Mouse (Mus musculus): Measurements from ENCODE around the gene Ly6g6d. TPM values are rescaled to one million over a fixed set of nuclear protein-coding genes. Genes with fewer than 3 reads are reported as not detected.
A peak's percentile ranks its signal among the peaks of the same experiment; 100 is the strongest.

Gene Ly6g6d
- polyA plus RNA-seq, 1 experiment from 2014 or later, result 1.1 TPM

- no peak overlapping the region for H3K27ac ChIP-seq
- H3K9ac ChIP-seq, result no peak overlapping the region
- no peak overlapping the region for H3K4me3 ChIP-seq
- H3K4me1 ChIP-seq, result no peaks in the 10 kb centered on the region
- H3K9me3 ChIP-seq, result no peaks in the 10 kb centered on the region
- no peak for ATAC-seq (ENCODE audit: insufficient number of reproducible peaks, low FRiP score, low TSS enrichment, low read depth)
- no peaks in the 10 kb centered on the region for H3K27me3 ChIP-seq
- H3K36me3 ChIP-seq, result peaks cover 29% of the 10 kb centered on the region
- H3K4me2 ChIP-seq, result no peak overlapping the region
- WGBS, result 81% methylated on average over 9 of the region's 9 CpGs
Observed at GRCm38 (mm10) chr17:35111774-35112173, 33.9 kb upstream of the Ly6g6d start.

- WGBS, result 81% methylated on average over 6 of the region's 6 CpGs
- H3K4me1 ChIP-seq, result peaks cover 7% of the 10 kb centered on the region; the same call in 1 of the 2 replicates
- no peak for ATAC-seq (ENCODE audit: insufficient number of reproducible peaks, low FRiP score, low TSS enrichment, low read depth)
Observed at GRCm38 (mm10) chr17:35108097-35108496, 30.2 kb upstream of the Ly6g6d start, which contains the start of gene Ly6g5c. Gene Ly6g5c (plus strand): TSS chr17:35108279.

GRCm38 (mm10) chr17:35106522-35106921, 28.7 kb upstream of the Ly6g6d start:
- no peak overlapping the region for H3K4me2 ChIP-seq
- 60% methylated on average over 3 of the region's 3 CpGs for WGBS
- ATAC-seq (ENCODE audit: insufficient number of reproducible peaks, low FRiP score, low TSS enrichment, low read depth), result no peak
- H3K4me3 ChIP-seq, result no peak overlapping the region
- H3K9ac ChIP-seq, result no peak overlapping the region
- peaks cover 7% of the 10 kb centered on the region; the same call in 1 of the 2 replicates for H3K4me1 ChIP-seq
- H3K27me3 ChIP-seq, result no peaks in the 10 kb centered on the region
- H3K9me3 ChIP-seq, result no peaks in the 10 kb centered on the region
- no peak overlapping the region for H3K27ac ChIP-seq
- peaks cover 28% of the 10 kb centered on the region for H3K36me3 ChIP-seq

More at GRCm38 (mm10) chr17:35108097-35108496, 30.2 kb upstream of the Ly6g6d start, which contains the start of gene Ly6g5c:
- Histone ChIP-seq H3K36me3 (peaks cover 13% of the 10 kb centered on the region), H3K9me3 (no peaks in the 10 kb centered on the region), H3K9ac (no peak within 1 kb of the TSS), H3K4me2 (no peak within 1 kb of the TSS), H3K27ac (no peak within 1 kb of the TSS), H3K4me3 (no peak within 1 kb of the TSS), H3K27me3 (no peaks in the 10 kb centered on the region)

DNA sequence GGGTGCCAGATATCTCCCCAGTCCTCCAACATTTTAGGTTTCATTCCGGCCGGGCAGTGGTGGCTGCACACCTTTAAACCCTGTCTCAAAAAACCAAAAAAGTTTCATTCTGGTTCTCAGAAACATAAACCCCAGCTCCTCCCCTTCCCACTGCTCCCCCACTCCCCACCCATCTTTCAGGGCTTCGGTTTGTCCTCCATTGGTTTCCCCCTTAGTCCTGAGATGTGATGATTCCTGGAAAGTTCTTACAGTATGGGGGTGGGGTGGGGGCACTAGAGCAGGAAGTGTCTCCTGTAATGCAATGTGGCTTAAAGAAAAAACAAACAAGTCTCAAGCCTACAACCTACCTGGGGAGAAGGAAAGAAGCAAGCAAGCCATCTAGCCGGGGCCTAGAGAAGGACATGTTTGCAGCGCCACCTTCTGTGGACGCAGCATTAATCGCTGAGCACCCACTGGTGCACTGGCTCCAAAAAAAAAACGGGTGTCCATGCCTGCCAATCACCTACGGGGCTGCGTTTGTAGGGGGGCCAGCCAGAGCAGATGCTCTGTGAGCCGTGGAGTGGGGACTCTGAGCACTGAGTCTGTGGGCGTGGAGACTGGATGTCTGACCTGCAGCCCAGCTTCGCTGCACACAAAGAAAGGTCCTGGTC, 28.0 kb upstream of the Ly6g6d start:
- no peak for ATAC-seq (ENCODE audit: insufficient number of reproducible peaks, low FRiP score, low TSS enrichment, low read depth)
- no peaks in the 10 kb centered on the region for H3K9me3 ChIP-seq
- H3K27ac ChIP-seq, result no peak overlapping the region; the same call in 1 of the 2 replicates
- no peak overlapping the region for H3K4me3 ChIP-seq
- H3K36me3 ChIP-seq, result peaks cover 35% of the 10 kb centered on the region
- WGBS, result 22% methylated on average over 13 of the region's 13 CpGs
- peaks cover 7% of the 10 kb centered on the region; the same call in 1 of the 2 replicates for H3K4me1 ChIP-seq
- H3K4me2 ChIP-seq, result no peak overlapping the region
- no peaks in the 10 kb centered on the region for H3K27me3 ChIP-seq
- no peak overlapping the region for H3K9ac ChIP-seq

DNA sequence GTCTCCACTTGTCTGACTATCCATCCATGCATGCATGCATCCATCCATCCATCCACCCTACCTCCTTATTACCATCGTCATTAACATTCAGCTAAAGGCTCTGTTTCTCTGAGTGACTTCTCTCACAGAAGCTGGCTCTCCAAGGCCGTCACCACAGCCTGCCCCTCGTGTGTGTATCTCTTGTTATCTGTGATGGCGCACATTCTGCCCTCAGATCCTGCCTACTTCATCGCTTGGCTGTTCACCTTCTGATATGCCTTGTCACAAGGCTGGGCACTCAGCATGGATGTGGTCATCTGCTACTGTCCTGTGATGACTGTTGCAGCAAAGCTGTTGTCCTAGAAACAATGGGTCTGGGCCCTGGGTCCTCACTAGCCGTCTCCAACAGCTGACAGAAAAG, 26.9 kb upstream of the Ly6g6d start:
- ATAC-seq (ENCODE audit: insufficient number of reproducible peaks, low FRiP score, low TSS enrichment, low read depth), result no peak
- Histone ChIP-seq H3K4me1 (peaks cover 7% of the 10 kb centered on the region; the same call in 1 of the 2 replicates), H3K4me3 (no peak overlapping the region), H3K27me3 (no peaks in the 10 kb centered on the region), H3K9ac (no peak overlapping the region), H3K9me3 (no peaks in the 10 kb centered on the region), H3K27ac (no peak overlapping the region), H3K4me2 (no peak overlapping the region), H3K36me3 (peaks cover 46% of the 10 kb centered on the region)
- 87% methylated on average over 6 of the region's 6 CpGs for WGBS

DNA sequence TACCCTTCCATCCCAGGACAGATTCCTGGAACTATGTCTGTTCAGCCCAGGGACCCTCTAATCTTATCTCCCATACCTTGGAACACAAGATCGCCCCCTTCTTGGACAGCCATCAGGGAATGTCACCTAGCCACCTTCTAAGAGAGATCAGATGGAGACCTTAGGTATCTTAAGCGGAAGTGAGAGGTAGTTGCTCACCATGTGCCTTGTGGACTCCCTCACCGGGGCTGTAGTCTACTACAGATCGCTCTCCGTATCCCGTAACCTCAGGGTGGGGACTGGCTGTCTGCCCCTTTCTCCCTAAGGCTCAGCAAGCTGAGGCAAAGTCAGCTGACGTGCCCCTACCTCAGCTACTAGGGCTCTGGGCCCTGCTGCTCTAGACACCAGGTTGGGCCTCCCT, 26.2 kb upstream of the Ly6g6d start:
- Histone ChIP-seq H3K9me3 (no peaks in the 10 kb centered on the region), H3K36me3 (peaks cover 53% of the 10 kb centered on the region), H3K4me1 (peaks cover 7% of the 10 kb centered on the region; the same call in 1 of the 2 replicates), H3K4me3 (no peak overlapping the region), H3K9ac (no peak overlapping the region), H3K4me2 (no peak overlapping the region), H3K27me3 (no peaks in the 10 kb centered on the region), H3K27ac (no peak overlapping the region)
- ATAC-seq (ENCODE audit: insufficient number of reproducible peaks, low FRiP score, low TSS enrichment, low read depth), result no peak
- 87% methylated on average over 7 of the region's 7 CpGs for WGBS

DNA sequence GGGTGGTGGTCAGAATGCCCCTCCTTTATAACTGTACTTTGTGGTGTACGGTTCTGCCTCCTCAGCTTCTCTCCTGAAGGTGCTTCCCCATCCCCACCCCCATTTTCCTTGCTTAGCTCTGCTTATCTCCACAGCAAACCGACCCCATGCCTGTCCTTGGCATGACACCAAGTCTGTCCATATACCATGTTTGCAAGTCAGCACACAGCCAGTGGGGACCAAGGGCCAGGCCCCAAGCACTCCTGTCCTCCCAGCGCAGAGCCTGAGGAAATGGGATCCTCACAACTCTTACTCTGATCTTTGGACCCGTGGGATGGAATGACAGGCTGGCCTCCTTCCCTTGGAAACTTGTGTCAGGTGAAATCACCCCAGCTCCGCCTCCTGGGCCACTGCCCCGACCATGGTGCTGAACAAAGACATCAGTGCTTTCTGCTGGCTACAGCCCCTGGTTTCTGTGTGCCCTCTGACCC, 25.4 kb upstream of the Ly6g6d start:
- H3K36me3 ChIP-seq, result peaks cover 61% of the 10 kb centered on the region
- H3K4me3 ChIP-seq, result no peak overlapping the region
- WGBS, result 75% methylated on average over 6 of the region's 6 CpGs

DNA sequence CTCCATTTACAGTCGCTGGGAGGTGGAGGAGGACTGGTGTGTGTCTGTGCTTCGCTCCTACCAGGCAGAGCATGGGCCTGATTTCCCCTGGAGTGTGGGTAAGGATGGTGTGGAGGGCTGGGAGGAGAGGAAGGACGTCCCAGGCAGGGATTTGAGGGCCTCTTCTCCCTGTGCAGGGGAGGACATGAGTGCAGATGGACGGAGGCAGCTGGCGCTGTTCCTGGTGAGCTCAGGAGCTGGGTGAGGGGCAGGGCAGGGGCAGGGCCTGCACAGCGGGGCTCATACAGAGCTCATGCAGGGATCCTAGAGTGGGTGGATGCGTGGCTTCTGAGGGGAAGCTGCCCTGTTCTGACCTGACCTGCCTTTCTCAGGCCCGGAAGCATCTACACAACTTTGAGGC, 24.4 kb upstream of the Ly6g6d start:
- WGBS, result 67% methylated on average over 8 of the region's 8 CpGs

More for the DNA sequence above, 25.4 kb upstream of the Ly6g6d start:
- H3K4me1 ChIP-seq, result peaks cover 7% of the 10 kb centered on the region; the same call in 1 of the 2 replicates
- H3K9ac ChIP-seq, result no peak overlapping the region
- H3K27me3 ChIP-seq, result no peaks in the 10 kb centered on the region
- H3K27ac ChIP-seq, result no peak overlapping the region
- ATAC-seq (ENCODE audit: insufficient number of reproducible peaks, low FRiP score, low TSS enrichment, low read depth), result no peak
- H3K4me2 ChIP-seq, result no peak overlapping the region
- H3K9me3 ChIP-seq, result no peaks in the 10 kb centered on the region

GRCm38 (mm10) chr17:35101161-35101560, 23.3 kb upstream of the Ly6g6d start:
- 84% methylated on average over 11 of the region's 11 CpGs for WGBS
- H3K9ac ChIP-seq, result no peak overlapping the region
- ATAC-seq (ENCODE audit: insufficient number of reproducible peaks, low FRiP score, low TSS enrichment, low read depth), result no peak

More for the DNA sequence above, 24.4 kb upstream of the Ly6g6d start:
- Histone ChIP-seq H3K27me3 (no peaks in the 10 kb centered on the region), H3K4me3 (no peak overlapping the region), H3K27ac (no peak overlapping the region), H3K4me1 (peaks cover 7% of the 10 kb centered on the region; the same call in 1 of the 2 replicates), H3K9me3 (no peaks in the 10 kb centered on the region), H3K36me3 (peaks cover 71% of the 10 kb centered on the region), H3K9ac (no peak overlapping the region), H3K4me2 (no peak overlapping the region)
- no peak for ATAC-seq (ENCODE audit: insufficient number of reproducible peaks, low FRiP score, low TSS enrichment, low read depth)

GRCm38 (mm10) chr17:35100196-35100765, 22.4 kb upstream of the Ly6g6d start:
- Histone ChIP-seq H3K4me1 (no peaks in the 10 kb centered on the region), H3K9me3 (no peaks in the 10 kb centered on the region), H3K4me2 (no peak overlapping the region), H3K27ac (no peak overlapping the region), H3K9ac (no peak overlapping the region), H3K36me3 (peaks cover 91% of the 10 kb centered on the region), H3K27me3 (no peaks in the 10 kb centered on the region), H3K4me3 (no peak overlapping the region)
- no peak for ATAC-seq (ENCODE audit: insufficient number of reproducible peaks, low FRiP score, low TSS enrichment, low read depth)
- WGBS, result 77% methylated on average over 10 of the region's 10 CpGs

More at GRCm38 (mm10) chr17:35101161-35101560, 23.3 kb upstream of the Ly6g6d start:
- no peak overlapping the region for H3K27ac ChIP-seq
- H3K4me1 ChIP-seq, result peaks cover 7% of the 10 kb centered on the region; the same call in 1 of the 2 replicates
- peaks cover 82% of the 10 kb centered on the region for H3K36me3 ChIP-seq
- H3K9me3 ChIP-seq, result no peaks in the 10 kb centered on the region
- H3K27me3 ChIP-seq, result no peaks in the 10 kb centered on the region
- H3K4me3 ChIP-seq, result no peak overlapping the region
- no peak overlapping the region for H3K4me2 ChIP-seq

DNA sequence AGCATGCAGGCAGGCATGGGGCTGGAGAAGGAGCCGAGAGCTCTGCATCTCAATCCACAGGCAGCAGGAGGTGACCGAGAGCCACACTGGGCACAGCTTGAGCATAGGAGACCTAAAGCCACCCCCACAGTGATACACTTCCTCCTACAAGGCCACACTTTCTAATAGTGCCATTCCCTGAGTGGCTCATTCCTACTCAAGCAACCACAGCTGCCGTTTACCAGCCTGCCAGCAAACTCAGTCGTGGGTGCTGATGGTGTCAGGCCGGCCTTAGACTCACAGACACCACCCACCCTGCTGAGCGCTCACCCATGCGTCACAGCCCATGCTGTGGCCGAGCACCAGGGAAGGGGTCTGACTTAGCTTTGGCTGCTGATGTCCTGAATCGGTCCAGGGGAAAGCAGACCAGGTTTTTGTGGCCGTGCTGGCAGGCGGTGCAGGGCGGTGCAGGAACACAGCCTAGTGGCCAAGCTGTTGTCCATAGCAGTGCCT, 19.3 kb upstream of the Ly6g6d start:
- Histone ChIP-seq H3K9ac (0 out of 2 replicates have a peak overlapping the region, but pooled peaks have one; percentile 2), H3K36me3 (peaks cover 100% of the 10 kb centered on the region)

GRCm38 (mm10) chr17:35096597-35096996, 18.7 kb upstream of the Ly6g6d start:
- no peaks in the 10 kb centered on the region for H3K9me3 ChIP-seq
- no peaks in the 10 kb centered on the region for H3K27me3 ChIP-seq
- no peak for ATAC-seq (ENCODE audit: insufficient number of reproducible peaks, low FRiP score, low TSS enrichment, low read depth)
- no peak overlapping the region for H3K27ac ChIP-seq
- no peak overlapping the region for H3K9ac ChIP-seq
- H3K4me2 ChIP-seq, result no peak overlapping the region
- 87% methylated on average over 12 of the region's 12 CpGs for WGBS
- H3K4me3 ChIP-seq, result no peak overlapping the region
- no peaks in the 10 kb centered on the region for H3K4me1 ChIP-seq
- peaks cover 98% of the 10 kb centered on the region for H3K36me3 ChIP-seq

More for the DNA sequence above, 19.3 kb upstream of the Ly6g6d start:
- Histone ChIP-seq H3K4me1 (no peaks in the 10 kb centered on the region), H3K4me2 (no peak overlapping the region), H3K27me3 (no peaks in the 10 kb centered on the region), H3K27ac (no peak overlapping the region), H3K9me3 (no peaks in the 10 kb centered on the region), H3K4me3 (no peak overlapping the region)
- 88% methylated on average over 12 of the region's 12 CpGs for WGBS
- no peak for ATAC-seq (ENCODE audit: insufficient number of reproducible peaks, low FRiP score, low TSS enrichment, low read depth)
